Mouse (Mus musculus): ENCODE measurements around the gene 6030458C11Rik. TPM values are rescaled to one million over a fixed set of nuclear protein-coding genes. Genes with fewer than 3 reads are reported as not detected.

Gene 6030458C11Rik
- total and polyA plus RNA-seq, 3 experiments, result 10.8 to 13.9 (median 11.5) TPM

DNA sequence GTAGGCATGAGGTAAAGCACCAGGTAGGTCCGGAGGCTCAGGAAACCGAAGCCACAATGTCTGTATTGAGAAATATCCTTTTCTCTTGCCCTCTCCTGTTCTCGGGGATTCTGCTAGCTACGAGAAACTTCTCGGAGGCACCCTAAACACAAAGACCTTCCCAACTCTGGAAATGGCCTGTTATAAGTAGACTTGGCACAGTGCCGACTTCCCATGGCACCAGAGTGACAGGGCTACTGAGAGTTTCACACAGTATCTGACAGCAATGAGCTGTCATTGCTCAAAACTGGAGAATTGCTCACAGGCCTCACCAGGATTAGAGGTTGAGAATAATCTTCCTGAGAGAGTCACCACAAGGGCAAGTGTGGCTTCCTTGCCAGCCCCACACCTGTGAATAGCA, 63.7 kb downstream of the 6030458C11Rik start:
- no peak for DNase-seq

DNA sequence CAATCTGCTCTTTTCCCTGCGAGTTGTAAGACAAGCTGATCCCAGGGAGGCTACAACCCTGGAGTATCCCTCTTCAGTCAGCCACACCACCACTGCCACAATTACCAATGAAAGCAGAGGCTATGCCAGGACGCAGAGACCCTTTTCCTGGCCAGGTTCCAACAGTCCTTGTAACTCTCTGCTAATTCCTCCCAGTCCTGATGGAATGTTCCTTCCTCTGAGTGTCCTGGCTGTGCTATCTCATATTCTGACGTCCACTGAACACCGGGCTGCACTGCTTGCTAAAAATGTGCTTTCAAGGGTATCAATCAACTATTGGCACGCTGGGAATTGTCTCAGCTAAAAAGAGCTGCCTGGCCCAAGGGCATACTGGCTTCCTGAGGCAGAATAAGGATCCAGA, 66.0 kb downstream of the 6030458C11Rik start:
- no peak for DNase-seq

Small RNAs within 50 kb of the gene (microRNA-seq; reads per million reads assigned to microRNA genes)
- 0 reads per million in 2 experiments for gene Gm47288

Other genes with a start within 250 kb of the 6030458C11Rik start
- gene Pdzd2, start 84.7 kb downstream of the 6030458C11Rik start, total RNA-seq (2021), result 10 to 100 TPM; 13.3 to 21.4 TPM
- gene Pdzd2, start 84.7 kb downstream of the 6030458C11Rik start, polyA plus RNA-seq (2012; rRNA removed), result 7.0 TPM in 2 replicates
- gene Drosha, start 166 bp upstream of the 6030458C11Rik start, total RNA-seq (2021), result 10 to 100 TPM; 34.3 to 39.5 TPM
- gene Drosha, start 166 bp upstream of the 6030458C11Rik start, polyA plus RNA-seq (2012; rRNA removed), result 14.0 TPM in 2 replicates